Mouse (Mus musculus) erythroblast, embryonic 14.5 days (primary cell): Measurements from ENCODE around the gene Cop1.

ENCODE experiments used
- GATA1 ChIP-seq: IDR thresholded peaks from 2 replicates; pipeline ENCODE4 v1.6.1; 2012; ENCODE audit warnings: low read length, inconsistent platforms, mixed read lengths
- TAL1 ChIP-seq: IDR thresholded peaks from 3 replicates; pipeline ENCODE4 v1.6.1; 2012; ENCODE audit warnings: low read length, inconsistent platforms, mixed read lengths

- TF ChIP-seq GATA1: no peak
- TF ChIP-seq TAL1: no peak
Observed at GRCm38 (mm10) chr1:159290859-159291258, 58.7 kb downstream of the Cop1 start.
